Mouse (Mus musculus) lung, adult 2 months (tissue): ENCODE results near the gene Naa80. TPM values are rescaled to one million over a fixed set of nuclear protein-coding genes. Genes with fewer than 3 reads are reported as not detected.
"Not testable (repeated sequence)": the region's sequence is repeated elsewhere in the genome, so short reads cannot be mapped to it uniquely, and the experiment has no call there.

Source experiments
- DNase-seq: peaks from one replicate; pipeline ENCODE4 v3.0.0; 2022
- H3K4me1 ChIP-seq: fragments of 200-500 bp; 2 replicates; pipeline ENCODE4 v1.6.1; 2011; ENCODE audit warnings: low read length; ENCODE audit not compliant: control insufficient read depth, insufficient read depth
- H3K4me3 ChIP-seq: fragments of 200-500 bp; replicated peaks from 2 replicates; pipeline ENCODE3; 2011; ENCODE audit warnings: low read depth, mild to moderate bottlenecking, control low read depth, low read length; ENCODE audit errors: extremely low read depth
- CTCF ChIP-seq: fragments of 200-500 bp; IDR thresholded peaks from 2 replicates; pipeline ENCODE4 v1.5.1; 2011; ENCODE audit warnings: mild to moderate bottlenecking, low read length, control low read depth; ENCODE audit not compliant: insufficient read depth
- POLR2A ChIP-seq: fragments of 200-500 bp; IDR thresholded peaks from 2 replicates; pipeline ENCODE4 v1.6.1; 2011; ENCODE audit warnings: low read depth, mild to moderate bottlenecking, control low read depth, low read length, borderline replicate concordance; ENCODE audit errors: extremely low read depth
- WGBS: fragments of 180-500 bp; shearing (Covaris S2); methylation state at CpG from one replicate; pipeline ENCODE4 v1.1.7; 2018; 5-methylcytosine and 5-hydroxymethylcytosine counted together
- polyA plus RNA-seq: library from polyadenylated mRNA; depleted of rRNA; stranded (reverse); fragments of >200 nt; gene quantifications from 2 replicates; pipeline ENCODE4 v1.2.3, GENCODE M21; 2012

The Naa80 gene
- polyA plus RNA-seq, 1 experiment = 87.8 TPM

DNA sequence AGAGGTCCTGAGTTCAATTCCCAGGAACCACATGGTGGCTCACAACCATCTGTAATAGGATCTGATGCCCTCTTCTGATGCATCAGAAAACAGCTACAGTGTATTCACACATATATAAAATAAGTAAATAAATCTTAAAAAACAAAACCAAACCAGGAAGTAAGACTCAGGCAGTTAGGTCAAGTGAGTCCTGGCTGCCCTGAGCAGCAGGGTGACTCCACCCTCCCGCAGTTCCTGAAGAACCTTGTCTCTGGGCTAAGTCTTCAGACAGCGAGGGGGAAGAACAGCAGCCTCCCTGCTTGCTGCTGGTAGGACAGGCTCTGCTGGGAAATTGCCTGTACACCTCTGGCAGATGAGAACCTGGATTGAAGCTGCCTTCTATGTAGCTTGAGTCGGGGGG is 22.3 kb upstream of the Naa80 start:
- Histone ChIP-seq H3K4me3 (no peak overlapping the region), H3K4me1 (peaks cover 11% of the 10 kb centered on the region)
- no peak for TF ChIP-seq CTCF
- no peak for TF ChIP-seq POLR2A
- WGBS = 32% methylated on average over 3 of the region's 3 CpGs
- no peak for DNase-seq

GRCm38 (mm10) chr9:107563029-107563581 is 15.6 kb upstream of the Naa80 start, which contains the start of gene Tusc2:
Tusc2 (plus strand) TSS chr9:107563255.
- DNase-seq = peak; percentile 92
- under 1% methylated on average over 44 of the region's 46 CpGs for WGBS
- H3K4me3 ChIP-seq = peak within 1 kb of the TSS; percentile 73
- peaks cover 6% of the 10 kb centered on the region for H3K4me1 ChIP-seq
- TF ChIP-seq CTCF = no peak
- peak; percentile 82; the same call in 1 of the 2 replicates for TF ChIP-seq POLR2A

DNA sequence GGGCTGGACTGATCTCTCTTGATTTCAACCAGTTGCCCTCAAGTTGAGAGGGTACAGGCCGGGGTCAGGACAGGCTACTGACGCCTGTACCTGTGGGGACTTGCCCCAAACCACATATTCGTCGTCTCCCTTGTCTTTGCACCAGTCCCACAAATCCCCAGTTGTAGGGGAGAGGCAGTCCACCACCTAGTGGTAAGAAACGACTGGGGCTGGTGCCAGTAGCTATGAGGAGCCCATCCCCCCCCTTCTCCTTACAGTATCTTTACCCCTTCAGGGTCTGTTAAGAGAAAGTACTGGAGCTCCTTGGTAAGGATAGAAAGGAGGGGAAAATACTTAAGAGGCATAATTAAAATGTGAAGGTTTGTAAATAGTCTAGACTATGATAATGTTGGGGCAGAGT is 13.1 kb upstream of the Naa80 start:
- Histone ChIP-seq H3K4me1 (peaks cover 13% of the 10 kb centered on the region), H3K4me3 (peak overlapping the region; percentile 60)
- not testable (repeated sequence) for DNase-seq
- 35% methylated on average over 5 of the region's 5 CpGs for WGBS
- TF ChIP-seq CTCF = 0 out of 2 replicates have a peak, but pooled peaks have one; percentile 15

DNA sequence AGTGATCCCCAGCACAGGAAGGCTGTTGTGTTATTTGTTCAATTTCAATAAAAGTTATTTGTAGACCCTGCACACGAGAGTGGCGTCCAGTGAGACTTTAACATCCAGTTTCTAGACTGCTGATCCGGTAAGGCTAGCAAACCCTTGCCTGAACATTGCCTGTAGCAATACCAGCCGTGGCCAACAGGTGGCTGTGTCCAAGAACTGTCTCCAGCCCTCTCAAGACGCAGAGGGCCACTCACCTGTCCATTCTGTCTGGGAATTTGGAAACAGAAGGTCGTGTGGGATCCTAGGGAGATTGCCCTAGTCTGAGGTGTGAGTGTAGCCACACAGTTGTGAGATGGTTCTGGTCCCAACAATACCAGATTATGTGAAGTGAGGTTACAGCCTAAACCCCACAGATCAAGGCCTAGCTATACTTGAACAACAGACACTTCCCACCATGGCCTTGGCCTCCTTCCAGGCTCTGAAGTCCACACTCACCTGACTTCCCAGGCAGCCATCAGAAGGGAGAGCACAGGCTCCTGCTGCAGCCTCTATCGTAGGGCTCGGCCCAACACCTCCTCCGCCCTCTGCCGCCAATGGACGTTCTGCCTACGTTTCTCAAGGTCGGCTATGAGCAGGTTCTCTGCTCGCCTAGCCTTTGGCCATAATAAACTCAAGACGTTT is 12.5 kb upstream of the Naa80 start:
- H3K4me1 ChIP-seq = peaks cover 17% of the 10 kb centered on the region

DNA sequence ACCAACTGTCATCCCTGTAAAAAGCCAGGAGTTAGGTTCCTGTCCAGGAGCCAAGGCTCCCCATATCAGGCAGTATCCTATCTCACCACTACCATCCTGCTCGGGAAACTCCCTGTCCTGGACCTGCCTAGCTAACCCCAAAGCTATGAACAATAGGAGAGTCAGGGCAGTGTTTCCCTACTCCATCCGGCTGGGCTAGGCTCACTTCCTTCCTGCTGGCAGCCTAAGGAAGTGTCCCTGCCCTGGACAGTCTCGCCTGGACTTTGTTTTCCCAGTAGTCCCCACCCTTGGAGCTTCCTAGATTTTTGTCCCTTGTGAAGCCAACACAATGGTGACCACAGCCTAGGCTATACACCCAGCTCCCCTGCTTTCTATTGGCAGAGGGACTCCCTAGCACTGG is 11.8 kb upstream of the Naa80 start:
- WGBS = 38% methylated on average over 3 of the region's 3 CpGs
- Histone ChIP-seq H3K4me1 (peaks cover 17% of the 10 kb centered on the region), H3K4me3 (peak overlapping the region; percentile 76)
- TF ChIP-seq POLR2A (peak; percentile 51; the same call in 1 of the 2 replicates), CTCF (no peak)
- peak; percentile 48 for DNase-seq

More for the DNA sequence above, 12.5 kb upstream of the Naa80 start:
- peak overlapping the region; percentile 76 for H3K4me3 ChIP-seq
- TF ChIP-seq CTCF (peak; percentile 97), POLR2A (peak; percentile 59)
- peak; percentile 92 for DNase-seq
- 29% methylated on average over 15 of the region's 15 CpGs for WGBS

GRCm38 (mm10) chr9:107567702-107568319 is 10.9 kb upstream of the Naa80 start, which contains the start of gene Hyal2:
Hyal2 (plus strand) TSS chr9:107567945.
- peaks cover 20% of the 10 kb centered on the region for H3K4me1 ChIP-seq
- DNase-seq = peak; percentile 49
- TF ChIP-seq POLR2A (peak; percentile 85; the same call in 1 of the 2 replicates), CTCF (no peak)
- H3K4me3 ChIP-seq = peak within 1 kb of the TSS; percentile 91
- 25% methylated on average over 18 of the region's 18 CpGs for WGBS

DNA sequence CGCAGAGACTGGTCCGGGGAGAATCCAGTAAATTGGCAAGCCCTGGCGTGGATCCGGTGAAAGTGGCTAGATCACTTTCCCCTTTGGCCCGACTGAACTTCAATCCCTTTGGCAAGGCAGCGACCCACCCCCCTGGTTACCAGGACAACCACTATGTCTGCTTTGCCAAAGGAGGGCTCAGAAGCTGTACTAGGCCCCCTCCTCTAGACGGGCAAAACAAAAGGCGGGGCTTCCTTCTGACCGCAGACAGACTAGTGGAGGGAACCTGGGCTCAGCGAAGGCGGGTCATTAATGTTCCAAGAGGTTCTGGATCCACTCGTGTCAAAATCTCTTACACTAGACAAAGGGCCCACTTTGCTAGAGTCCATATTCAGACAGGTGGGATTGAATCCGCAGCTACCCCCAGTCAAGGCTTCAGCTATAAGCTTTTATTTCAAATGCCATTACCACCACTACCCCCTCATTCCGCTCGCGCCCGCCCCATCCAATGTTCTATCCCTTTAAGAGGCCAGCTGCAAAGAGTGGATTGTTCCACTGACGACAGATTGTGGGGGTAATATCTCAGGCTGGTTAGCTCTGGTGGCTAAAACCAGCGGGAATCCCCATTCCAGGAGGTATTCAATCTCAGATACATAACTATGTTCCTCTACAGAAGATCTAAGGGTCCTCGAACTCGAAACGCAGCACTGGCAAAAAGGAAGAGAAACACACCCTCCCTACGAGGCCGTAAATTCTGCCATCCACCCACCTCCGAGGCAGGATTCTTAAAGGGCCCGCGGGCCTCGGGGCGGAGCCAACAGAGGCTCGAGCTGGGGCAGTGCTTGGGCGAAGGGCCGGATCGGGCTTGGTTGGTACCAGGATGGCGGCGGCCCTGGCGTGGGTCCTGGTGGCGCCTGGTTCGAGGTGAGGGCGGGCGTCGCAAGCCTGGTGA is 10.1 kb upstream of the Naa80 start:
- TF ChIP-seq POLR2A = no peak; the same call in 1 of the 2 replicates
- TF ChIP-seq CTCF = no peak
- under 1% methylated on average over 41 of the region's 41 CpGs for WGBS
- H3K4me3 ChIP-seq = peak overlapping the region; percentile 91
- H3K4me1 ChIP-seq = peaks cover 20% of the 10 kb centered on the region
- DNase-seq = peak; percentile 85

- TF ChIP-seq CTCF (no peak), POLR2A (no peak)
- under 1% methylated on average over 23 of the region's 23 CpGs for WGBS
- peaks cover 16% of the 10 kb centered on the region for H3K4me1 ChIP-seq
- DNase-seq = no peak
- H3K4me3 ChIP-seq = peak overlapping the region; percentile 91
Observed at GRCm38 (mm10) chr9:107569270-107569669, 9.4 kb upstream of the Naa80 start.

- peak; percentile 28; the same call in 1 of the 2 replicates for TF ChIP-seq POLR2A
- TF ChIP-seq CTCF = no peak
- Histone ChIP-seq H3K4me1 (peaks cover 14% of the 10 kb centered on the region), H3K4me3 (peak overlapping the region; percentile 91)
- no peak for DNase-seq
- WGBS = 29% methylated on average over 13 of the region's 13 CpGs
Observed at GRCm38 (mm10) chr9:107570016-107570415, 8.7 kb upstream of the Naa80 start.
